Mouse (Mus musculus) forebrain, embryonic 14.5 days (tissue): ENCODE results near the gene Ankrd11. TPM values are rescaled to one million over a fixed set of nuclear protein-coding genes. Genes with fewer than 3 reads are reported as not detected.

Experiments
- ATAC-seq: fragments of 200-750 bp; cut with Nextera tagmentation; 2 replicates; pipeline ENCODE4 v1.8.0; 2017; ENCODE audit warnings: mild to moderate bottlenecking, moderate library complexity
- DNase-seq: peaks from one replicate; pipeline ENCODE4 v3.0.0-alpha.2; 2015; ENCODE audit warnings: low spot score
- H3K27ac ChIP-seq: fragments of 300-500 bp; sonication (generic); 2 replicates; pipeline ENCODE4 v1.5.1; 2014; ENCODE audit warnings: low read depth, mild to moderate bottlenecking, control low read depth, low read length, moderate library complexity
- H3K27me3 ChIP-seq: fragments of 300-500 bp; sonication (generic); replicated peaks from 2 replicates; pipeline ENCODE4 v1.6.1; 2014; ENCODE audit warnings: low read length, control low read depth, mixed read lengths; ENCODE audit not compliant: control insufficient read depth, insufficient read depth
- H3K36me3 ChIP-seq: fragments of 300-500 bp; sonication (generic); 2 replicates; pipeline ENCODE4 v1.6.1; 2014; ENCODE audit warnings: low read length, control low read depth; ENCODE audit not compliant: control insufficient read depth, insufficient read depth
- H3K4me1 ChIP-seq: fragments of 300-500 bp; sonication (generic); 2 replicates; pipeline ENCODE4 v1.6.1; 2014; ENCODE audit warnings: antibody characterized with exemption, low read length, control low read depth; ENCODE audit not compliant: control insufficient read depth, insufficient read depth
- H3K4me2 ChIP-seq: fragments of 300-500 bp; sonication (generic); 2 replicates; pipeline ENCODE4 v1.6.1; 2014; ENCODE audit warnings: mild to moderate bottlenecking, control low read depth, low read length
- H3K4me3 ChIP-seq: fragments of 300-500 bp; sonication (generic); 2 replicates; pipeline ENCODE4 v1.5.1; 2014; ENCODE audit warnings: low read depth, low read length, control low read depth
- H3K9ac ChIP-seq: fragments of 300-500 bp; sonication (generic); 2 replicates; pipeline ENCODE4 v1.6.1; 2014; ENCODE audit warnings: mild to moderate bottlenecking, low read length, control low read depth, moderate library complexity
- H3K9me3 ChIP-seq: fragments of 300-500 bp; sonication (generic); replicated peaks from 2 replicates; pipeline ENCODE4 v1.6.1; 2016; ENCODE audit warnings: low read length, control low read depth, mixed read lengths; ENCODE audit not compliant: control insufficient read depth
- WGBS: fragments of 180-500 bp; shearing (Covaris S2); extraction: QIAGEN DNeasy Blood & Tissue Kit; methylation state at CpG from one replicate; pipeline ENCODE4 v1.1.7; 2014; 5-methylcytosine and 5-hydroxymethylcytosine counted together
- polyA plus RNA-seq: library from polyadenylated mRNA; unstranded; fragments of >200 nt; fragmentation: Nextera tagmentation; extraction: Ambion mirVana; gene quantifications from 2 replicates; pipeline ENCODE4 v1.2.1, GENCODE M21; 2014

Gene Ankrd11
- polyA plus RNA-seq, 1 experiment from 2014 or later = 32.1 TPM

- H3K4me3 ChIP-seq = no peak overlapping the region
- H3K4me1 ChIP-seq = no peaks in the 10 kb centered on the region
- WGBS = 73% methylated on average over 5 of the region's 5 CpGs
- H3K36me3 ChIP-seq = peaks cover 57% of the 10 kb centered on the region
- H3K9ac ChIP-seq = no peak overlapping the region
- no peaks in the 10 kb centered on the region for H3K9me3 ChIP-seq
- H3K27me3 ChIP-seq = no peaks in the 10 kb centered on the region
- H3K4me2 ChIP-seq = no peak overlapping the region
- no peak overlapping the region for H3K27ac ChIP-seq
- ATAC-seq (no peak), DNase-seq (no peak)
Measured at GRCm38 (mm10) chr8:122899085-122899484, 143.0 kb downstream of the Ankrd11 start.

GRCm38 (mm10) chr8:122898473-122898872, 143.6 kb downstream of the Ankrd11 start:
- Histone ChIP-seq H3K4me3 (no peak overlapping the region), H3K36me3 (peaks cover 63% of the 10 kb centered on the region), H3K9me3 (no peaks in the 10 kb centered on the region), H3K4me2 (no peak overlapping the region), H3K4me1 (no peaks in the 10 kb centered on the region), H3K27me3 (no peaks in the 10 kb centered on the region), H3K27ac (no peak overlapping the region), H3K9ac (no peak overlapping the region)
- DNase-seq = no peak
- 91% methylated on average over 12 of the region's 12 CpGs for WGBS
- no peak for ATAC-seq

- no peak overlapping the region for H3K4me3 ChIP-seq
- no peak overlapping the region for H3K27ac ChIP-seq
- no peaks in the 10 kb centered on the region for H3K27me3 ChIP-seq
- no peaks in the 10 kb centered on the region for H3K4me1 ChIP-seq
- DNase-seq (no peak), ATAC-seq (no peak)
- H3K9ac ChIP-seq = no peak overlapping the region
- H3K9me3 ChIP-seq = no peaks in the 10 kb centered on the region
- 85% methylated on average over 4 of the region's 4 CpGs for WGBS
- no peak overlapping the region for H3K4me2 ChIP-seq
- peaks cover 68% of the 10 kb centered on the region for H3K36me3 ChIP-seq
Measured at GRCm38 (mm10) chr8:122898018-122898417, 144.1 kb downstream of the Ankrd11 start.

GRCm38 (mm10) chr8:122897200-122897599, 144.9 kb downstream of the Ankrd11 start:
- WGBS = 90% methylated on average over 8 of the region's 8 CpGs
- H3K4me1 ChIP-seq = no peaks in the 10 kb centered on the region
- no peaks in the 10 kb centered on the region for H3K9me3 ChIP-seq
- H3K4me2 ChIP-seq = no peak overlapping the region
- no peak overlapping the region for H3K4me3 ChIP-seq
- no peak overlapping the region for H3K27ac ChIP-seq
- no peak overlapping the region for H3K9ac ChIP-seq
- H3K36me3 ChIP-seq = peaks cover 76% of the 10 kb centered on the region
- DNase-seq (no peak), ATAC-seq (no peak)
- H3K27me3 ChIP-seq = no peaks in the 10 kb centered on the region

- no peak overlapping the region for H3K27ac ChIP-seq
- H3K9me3 ChIP-seq = no peaks in the 10 kb centered on the region
- H3K4me3 ChIP-seq = no peak overlapping the region
- peaks cover 85% of the 10 kb centered on the region for H3K36me3 ChIP-seq
- no peak overlapping the region for H3K4me2 ChIP-seq
- H3K4me1 ChIP-seq = no peaks in the 10 kb centered on the region
- no peaks in the 10 kb centered on the region for H3K27me3 ChIP-seq
- no peak for ATAC-seq
- no peak overlapping the region for H3K9ac ChIP-seq
- DNase-seq = no peak
- 93% methylated on average over 11 of the region's 11 CpGs for WGBS
Measured at GRCm38 (mm10) chr8:122896317-122896716, 145.8 kb downstream of the Ankrd11 start.

- no peak for ATAC-seq
- no peak for DNase-seq
- Histone ChIP-seq H3K36me3 (peaks cover 100% of the 10 kb centered on the region), H3K4me1 (no peaks in the 10 kb centered on the region), H3K9me3 (no peaks in the 10 kb centered on the region), H3K27me3 (no peaks in the 10 kb centered on the region), H3K4me3 (no peak overlapping the region), H3K9ac (no peak overlapping the region), H3K27ac (no peak overlapping the region), H3K4me2 (no peak overlapping the region)
- 93% methylated on average over 12 of the region's 12 CpGs for WGBS
Measured at GRCm38 (mm10) chr8:122893451-122893850, 148.6 kb downstream of the Ankrd11 start.

GRCm38 (mm10) chr8:122891440-122891839, 150.6 kb downstream of the Ankrd11 start:
- Histone ChIP-seq H3K36me3 (peaks cover 100% of the 10 kb centered on the region), H3K4me3 (no peak overlapping the region), H3K9me3 (no peaks in the 10 kb centered on the region), H3K4me1 (no peaks in the 10 kb centered on the region), H3K4me2 (no peak overlapping the region), H3K27ac (no peak overlapping the region), H3K27me3 (no peaks in the 10 kb centered on the region), H3K9ac (no peak overlapping the region)
- ATAC-seq = no peak
- DNase-seq = no peak
- 86% methylated on average over 12 of the region's 12 CpGs for WGBS

- Histone ChIP-seq H3K27ac (no peak overlapping the region), H3K27me3 (no peaks in the 10 kb centered on the region), H3K9me3 (no peaks in the 10 kb centered on the region), H3K4me3 (no peak overlapping the region), H3K4me2 (no peak overlapping the region), H3K36me3 (peaks cover 68% of the 10 kb centered on the region), H3K4me1 (no peaks in the 10 kb centered on the region), H3K9ac (no peak overlapping the region)
- ATAC-seq = no peak
- 89% methylated on average over 10 of the region's 10 CpGs for WGBS
- no peak for DNase-seq
Measured at GRCm38 (mm10) chr8:122883671-122884070, 158.4 kb downstream of the Ankrd11 start.

- no peak for ATAC-seq
- no peaks in the 10 kb centered on the region for H3K9me3 ChIP-seq
- peaks cover 35% of the 10 kb centered on the region for H3K36me3 ChIP-seq
- no peak overlapping the region for H3K27ac ChIP-seq
- H3K27me3 ChIP-seq = no peaks in the 10 kb centered on the region
- H3K9ac ChIP-seq = no peak overlapping the region
- no peak for DNase-seq
- 71% methylated on average over 3 of the region's 3 CpGs for WGBS
- no peaks in the 10 kb centered on the region for H3K4me1 ChIP-seq
- H3K4me3 ChIP-seq = no peak overlapping the region
- H3K4me2 ChIP-seq = no peak overlapping the region
Measured at GRCm38 (mm10) chr8:122880302-122880701, 161.8 kb downstream of the Ankrd11 start.
